Mouse (Mus musculus): ENCODE results near the gene Fstl4.

- no peak for TF ChIP-seq ZC3H11A (IDR thresholded peaks at IDR 0.05; ENCODE audit: borderline replicate concordance, low read depth, low read length)
- TF ChIP-seq MAFK (IDR thresholded peaks at IDR 0.05; ENCODE audit: insufficient read depth, low read depth, low read length), result no peak
These were observed 376.4 kb downstream of the Fstl4 start for GRCm38 (mm10) chr11:53140722-53141400.

Data from ES-E14 (cell line).